10 mouse cellular contexts compared by ENCODE assay signal in genomic region chr8:45884552-45884951, GRCm38 (mm10). TPM values are rescaled to one million over a fixed set of nuclear protein-coding genes. Genes with fewer than 3 reads are reported as not detected.
DNase-seq lines count a peak whose midpoint lies in the region; ATAC-seq lines count a peak whose summit lies in the region.
"Had no signal": no experiment of that assay in that cellular context is flagged by ENCODE, and none has a peak within 500 bp of the region (broad histone marks: within the 10 kb centered on the region; RNA-seq: fewer than 3 reads in every experiment).

No protein-coding gene starts in this region.

- peak; percentile 12 for DNase-seq in gastrocnemius, postnatal 14 days
- DNase-seq in gastrocnemius, postnatal 25 days = no peak
- peak; percentile 43 for DNase-seq in hindbrain, embryonic 11.5 days (ENCODE audit: low spot score)
- DNase-seq in liver, embryonic 13.5 days = no peak
- peak; percentile 22 for DNase-seq in retina, embryonic 14.5 days (ENCODE audit: low spot score)
- DNase-seq in right cerebral cortex, postnatal 4 days = no peak
- no peak for DNase-seq in ovary, postnatal 36 days (ENCODE audit: low spot score)

- no peak overlapping the region; the same call in 1 of the 2 replicates for H3K27ac ChIP-seq in embryonic facial prominence, embryonic 15.5 days (replicated peaks)
- no peak overlapping the region for H3K27ac ChIP-seq in hindbrain, embryonic 11.5 days (ENCODE audit: low read depth, low read length)
- H3K27ac ChIP-seq in liver, embryonic 13.5 days = no peak overlapping the region

- no peaks in the 10 kb centered on the region for H3K36me3 ChIP-seq in embryonic facial prominence, embryonic 15.5 days
- no peaks in the 10 kb centered on the region for H3K36me3 ChIP-seq in hindbrain, embryonic 11.5 days (ENCODE audit: control insufficient read depth, insufficient read depth, low read length)
- no peaks in the 10 kb centered on the region for H3K36me3 ChIP-seq in liver, embryonic 13.5 days

- intact Hi-C loops in gastrocnemius, postnatal 14 days (cut with DNase I; ENCODE audit: low total_unique reads) = loop anchor here (10.0 kb wide), 1 partner anchor 60 kb away; no protein-coding TSS in a partner anchor

- H3K4me2 ChIP-seq in embryonic facial prominence, embryonic 15.5 days (replicated peaks) = peak overlapping the region; percentile 76
- peak overlapping the region; percentile 60 for H3K4me2 ChIP-seq in hindbrain, embryonic 11.5 days (replicated peaks; ENCODE audit: low read depth, low read length)
- peak overlapping the region; percentile 49 for H3K4me2 ChIP-seq in liver, embryonic 13.5 days

- no peaks in the 10 kb centered on the region for H3K9me3 ChIP-seq in embryonic facial prominence, embryonic 15.5 days (replicated peaks)
- H3K9me3 ChIP-seq in hindbrain, embryonic 11.5 days (ENCODE audit: control insufficient read depth, low read length) = no peaks in the 10 kb centered on the region
- no peaks in the 10 kb centered on the region for H3K9me3 ChIP-seq in liver, embryonic 13.5 days (replicated peaks)

- H3K4me1 ChIP-seq in embryonic facial prominence, embryonic 15.5 days = peaks cover 12% of the 10 kb centered on the region
- H3K4me1 ChIP-seq in hindbrain, embryonic 11.5 days (replicated peaks; ENCODE audit: control insufficient read depth, insufficient read depth, low read length) = 0 out of 2 replicates have a peak, but pooled peaks cover 3% of the 10 kb centered on the region
- H3K4me1 ChIP-seq in liver, embryonic 13.5 days (replicated peaks) = no peaks in the 10 kb centered on the region

- 0 out of 2 replicates have a peak overlapping the region, but pooled peaks have one; percentile 7 for H3K9ac ChIP-seq in embryonic facial prominence, embryonic 15.5 days
- H3K9ac ChIP-seq in hindbrain, embryonic 11.5 days (ENCODE audit: low read depth, low read length) = no peak overlapping the region
- no peak overlapping the region for H3K9ac ChIP-seq in liver, embryonic 13.5 days

- H3K27me3 ChIP-seq in embryonic facial prominence, embryonic 15.5 days = no peaks in the 10 kb centered on the region
- no peaks in the 10 kb centered on the region for H3K27me3 ChIP-seq in hindbrain, embryonic 11.5 days (ENCODE audit: control insufficient read depth, insufficient read depth, low read length)
- peaks cover 15% of the 10 kb centered on the region for H3K27me3 ChIP-seq in liver, embryonic 13.5 days
- H3K27me3 ChIP-seq: CH12.LX had no signal

- ATAC-seq in embryonic facial prominence, embryonic 15.5 days (ENCODE audit: insufficient number of reproducible peaks, low FRiP score, low TSS enrichment, low read depth) = no peak
- ATAC-seq in hindbrain, embryonic 11.5 days (ENCODE audit: low FRiP score) = no peak
- no peak for ATAC-seq in liver, embryonic 13.5 days (ENCODE audit: low read depth)

- whole genome bisulfite sequencing in embryonic facial prominence, embryonic 15.5 days = 9% methylated on average over 13 of the region's 13 CpGs
- WGBS in hindbrain, embryonic 11.5 days = 19% methylated on average over 13 of the region's 13 CpGs
- 14% methylated on average over 13 of the region's 13 CpGs for WGBS in liver, embryonic 13.5 days (ENCODE audit: insufficient replicate concordance)

- peak overlapping the region; percentile 39 for H3K4me3 ChIP-seq in embryonic facial prominence, embryonic 15.5 days (replicated peaks)
- H3K4me3 ChIP-seq in hindbrain, embryonic 11.5 days (ENCODE audit: low read depth, low read length) = peak overlapping the region; percentile 24; the same call in 1 of the 2 replicates
- peak overlapping the region; percentile 28 for H3K4me3 ChIP-seq in liver, embryonic 13.5 days (replicated peaks)
- H3K4me3 ChIP-seq: erythroblast, embryonic 14.5 days had no signal

RNA-seq across cellular contexts. Expression of gene Pdlim3, which starts 0.7 kb away (rescaled TPM):
- total RNA-seq in gastrocnemius, postnatal 14 days (2021) = 100 to 1,000 TPM; 440 to 576 TPM
- 100 to 1,000 TPM; 619 to 821 TPM for total RNA-seq in gastrocnemius, postnatal 25 days (2021)
- polyA plus RNA-seq in embryonic facial prominence, embryonic 15.5 days (2015; fragmentation: Nextera tagmentation; extraction: Ambion mirVana) = 78.9 and 107 TPM in 2 replicates
- polyA plus RNA-seq in hindbrain, embryonic 11.5 days (2014; fragmentation: Nextera tagmentation; extraction: Ambion mirVana) = 2.9 and 3.4 TPM in 2 replicates
- polyA plus RNA-seq in liver, embryonic 13.5 days (2015; fragmentation: Nextera tagmentation; extraction: Ambion mirVana) = 1.7 and 2.2 TPM in 2 replicates
- polyA plus RNA-seq: erythroblast, embryonic 14.5 days had no signal

RNA-seq across cellular contexts. Expression of gene Ccdc110, which starts 49.9 kb away (rescaled TPM):
- not detected for total RNA-seq in gastrocnemius, postnatal 14 days (2021)
- total RNA-seq in gastrocnemius, postnatal 25 days (2021) = not detected
- not detected in 2 replicates for polyA plus RNA-seq in embryonic facial prominence, embryonic 15.5 days (2015; fragmentation: Nextera tagmentation; extraction: Ambion mirVana)
- not detected in 2 replicates for polyA plus RNA-seq in hindbrain, embryonic 11.5 days (2014; fragmentation: Nextera tagmentation; extraction: Ambion mirVana)
- not detected in 2 replicates for polyA plus RNA-seq in liver, embryonic 13.5 days (2015; fragmentation: Nextera tagmentation; extraction: Ambion mirVana)
- total RNA-seq: CH12.LX had no signal
- polyA plus RNA-seq: erythroblast, embryonic 14.5 days had no signal

Comparison
In these comparisons a context has a peak if more than half of its experiments do, and no peak if none do; other contexts are left out.
1. DNase-seq: peak in gastrocnemius, postnatal 14 days (single experiment), hindbrain, embryonic 11.5 days (single experiment) and retina, embryonic 14.5 days (single experiment); none in gastrocnemius, postnatal 25 days (single experiment), liver, embryonic 13.5 days (single experiment), right cerebral cortex, postnatal 4 days (single experiment) and ovary, postnatal 36 days (single experiment).
2. RNA of gene Pdlim3, which starts 0.7 kb away (polyA plus RNA-seq): 78.9 to 107 TPM in embryonic facial prominence, embryonic 15.5 days; 2.9 to 3.4 TPM in hindbrain, embryonic 11.5 days and 1.7 to 2.2 TPM in liver, embryonic 13.5 days; every median in the first group is over 10 times any median in the second.
3. Peak in every context shown above with its lines, with median percentiles within 50 percentile points of each other: H3K4me2 ChIP-seq and H3K4me3 ChIP-seq.